Mouse (Mus musculus) ovary, postnatal 10 days (tissue): ENCODE results near the gene Esp31.

ENCODE experiments used
- DNase-seq: peaks from one replicate; pipeline ENCODE4 v3.0.0; 2022; ENCODE audit warnings: low spot score

The Esp31 gene

DNA sequence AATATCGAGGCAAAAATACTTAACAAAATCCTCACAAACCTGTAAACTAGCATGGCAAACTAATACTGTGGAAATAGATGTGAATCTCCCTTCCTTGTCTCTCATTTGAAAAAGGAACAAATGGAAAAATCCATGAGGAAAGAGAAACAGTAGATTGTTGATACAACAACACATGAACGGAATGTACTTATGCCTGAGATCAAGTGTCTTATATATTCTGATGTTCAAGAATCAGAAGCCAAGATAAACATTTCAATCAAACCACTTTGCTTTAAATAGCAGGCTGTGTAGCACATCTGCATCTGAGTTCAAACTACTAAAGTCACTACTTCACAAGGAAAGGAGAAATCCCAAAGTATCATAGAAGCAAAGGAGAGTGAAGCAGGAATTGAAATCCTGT, at the start of gene Esp31:
Gene Esp31, plus strand, starts transcription at position 301 of the 400 bp plus-strand sequence.
- no peak for DNase-seq
